Mouse (Mus musculus) spleen, postnatal 10 days (tissue): ENCODE results near the gene Cmbl.

ENCODE experiments used
- DNase-seq, 2 experiments: peaks; one replicate each; pipeline ENCODE4 v3.0.0; 2021 to 2022; ENCODE audit warnings: low spot score in 2 of 2

Gene Cmbl

GRCm38 (mm10) chr15:31583304-31584085, 18.3 kb downstream of the Cmbl start:
- no peak for DNase-seq

- DNase-seq = no peak
Measured at GRCm38 (mm10) chr15:31585238-31585637, 20.0 kb downstream of the Cmbl start.

- no peak for DNase-seq
Measured at GRCm38 (mm10) chr15:31586088-31586487, 20.9 kb downstream of the Cmbl start.

GRCm38 (mm10) chr15:31586519-31586918, 21.3 kb downstream of the Cmbl start:
- peak; percentile 82 to 91 for DNase-seq

GRCm38 (mm10) chr15:31587789-31588188, 22.6 kb downstream of the Cmbl start:
- DNase-seq = no peak

GRCm38 (mm10) chr15:31588989-31589640, 23.9 kb downstream of the Cmbl start:
- no peak for DNase-seq

GRCm38 (mm10) chr15:31590176-31590575, 25.0 kb downstream of the Cmbl start:
- no peak for DNase-seq

- DNase-seq = no peak
Measured at GRCm38 (mm10) chr15:31592531-31592930, 27.3 kb downstream of the Cmbl start.

GRCm38 (mm10) chr15:31594260-31594659, 29.1 kb downstream of the Cmbl start:
- DNase-seq = no peak

- no peak for DNase-seq
Measured at GRCm38 (mm10) chr15:31595651-31596050, 30.5 kb downstream of the Cmbl start.

- DNase-seq = no peak
Measured at GRCm38 (mm10) chr15:31599834-31600233, 34.6 kb downstream of the Cmbl start.

GRCm38 (mm10) chr15:31601279-31601645, 36.1 kb downstream of the Cmbl start:
- no peak for DNase-seq

- peak; percentile 97 to 100 for DNase-seq
Measured at GRCm38 (mm10) chr15:31601646-31602374, 36.6 kb downstream of the Cmbl start, which contains the start of the genes Cct5 and Fam173b. Gene Cct5 (minus strand): TSS chr15:31601804. Gene Fam173b (plus strand): TSS chr15:31601852.

GRCm38 (mm10) chr15:31602426-31602825, 37.2 kb downstream of the Cmbl start:
- DNase-seq = peak; percentile 38 to 63

GRCm38 (mm10) chr15:31603113-31603512, 37.9 kb downstream of the Cmbl start:
- no peak for DNase-seq

- DNase-seq = no peak
Measured at GRCm38 (mm10) chr15:31606821-31607220, 41.6 kb downstream of the Cmbl start.

- DNase-seq = peak in 1 of 2 experiments; percentile 30
Measured at GRCm38 (mm10) chr15:31611027-31611426, 45.8 kb downstream of the Cmbl start.

- DNase-seq = no peak
Measured at GRCm38 (mm10) chr15:31611976-31612375, 46.8 kb downstream of the Cmbl start.

GRCm38 (mm10) chr15:31613826-31614453, 48.8 kb downstream of the Cmbl start:
- DNase-seq = no peak

- DNase-seq = no peak
Measured at GRCm38 (mm10) chr15:31614666-31615065, 49.5 kb downstream of the Cmbl start.

GRCm38 (mm10) chr15:31617261-31617660, 52.1 kb downstream of the Cmbl start:
- DNase-seq = no peak

GRCm38 (mm10) chr15:31619521-31619920, 54.3 kb downstream of the Cmbl start:
- DNase-seq = peak in 1 of 2 experiments; percentile 34
